Mouse (Mus musculus): Measurements from ENCODE around the gene Tas2r106.

- TF ChIP-seq CTCF (IDR thresholded peaks at IDR 0.05; ENCODE audit: low read depth, low read length), result no peak
- TF ChIP-seq GATA1 (IDR thresholded peaks at IDR 0.05; ENCODE audit: borderline replicate concordance, low read length), result no peak
Measured at GRCm38 (mm10) chr6:131630812-131631211, 47.9 kb downstream of the Tas2r106 start, which contains the start of gene Tas2r130.

Measured in G1E (cell line).